Mouse (Mus musculus): Measurements from ENCODE around the gene Btbd8. TPM values are rescaled to one million over a fixed set of nuclear protein-coding genes. Genes with fewer than 3 reads are reported as not detected.

Btbd8 gene
- total RNA-seq, 4 experiments from 2014 or later = 5.1 to 11.5 (median 8.9) TPM

- no peak for DNase-seq
Measured at GRCm38 (mm10) chr5:107450299-107450698, 12.5 kb downstream of the Btbd8 start.

DNA sequence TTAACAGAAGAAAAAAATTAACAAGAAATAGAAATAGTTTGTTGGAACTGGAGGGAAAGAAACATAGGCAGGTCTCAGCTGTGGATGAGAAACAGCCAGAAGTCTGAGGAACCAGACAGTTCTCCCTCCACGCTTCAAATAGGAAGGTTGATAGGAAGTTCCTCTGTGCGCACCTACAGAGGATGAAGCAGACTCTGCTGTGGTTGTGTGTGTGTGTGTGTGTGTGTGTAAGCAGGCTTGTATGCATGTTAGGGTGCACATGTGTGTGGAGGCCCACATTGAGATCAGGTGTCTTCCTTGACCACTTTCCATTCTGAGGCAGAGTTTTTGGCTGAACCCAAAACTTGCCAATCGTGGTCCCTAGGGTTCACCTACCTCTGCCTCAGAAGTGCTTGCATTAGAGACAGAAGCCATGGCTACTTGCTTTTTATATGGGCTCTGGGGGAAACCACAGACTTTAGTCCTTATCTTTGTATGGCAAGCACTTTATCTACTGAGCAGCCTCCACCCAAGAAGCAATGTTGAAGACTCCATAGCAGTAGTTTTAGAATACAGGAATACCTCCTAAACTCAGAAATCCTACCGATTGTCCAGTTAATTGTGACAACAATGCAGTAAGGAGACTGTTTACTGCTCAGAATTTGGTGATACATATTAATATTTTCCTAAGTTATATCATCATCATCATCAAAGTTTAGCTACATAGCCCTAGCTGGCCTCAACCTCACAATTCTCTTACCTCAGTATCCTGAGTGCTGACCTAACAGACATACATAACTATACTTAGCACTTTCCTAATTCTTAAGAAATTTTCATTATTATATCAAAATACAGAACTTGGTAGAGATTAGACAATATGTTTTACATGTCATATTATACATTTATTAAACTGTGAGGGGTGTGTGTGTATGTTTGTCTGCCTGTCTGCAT, 24.6 kb downstream of the Btbd8 start:
- no peak for DNase-seq

DNA sequence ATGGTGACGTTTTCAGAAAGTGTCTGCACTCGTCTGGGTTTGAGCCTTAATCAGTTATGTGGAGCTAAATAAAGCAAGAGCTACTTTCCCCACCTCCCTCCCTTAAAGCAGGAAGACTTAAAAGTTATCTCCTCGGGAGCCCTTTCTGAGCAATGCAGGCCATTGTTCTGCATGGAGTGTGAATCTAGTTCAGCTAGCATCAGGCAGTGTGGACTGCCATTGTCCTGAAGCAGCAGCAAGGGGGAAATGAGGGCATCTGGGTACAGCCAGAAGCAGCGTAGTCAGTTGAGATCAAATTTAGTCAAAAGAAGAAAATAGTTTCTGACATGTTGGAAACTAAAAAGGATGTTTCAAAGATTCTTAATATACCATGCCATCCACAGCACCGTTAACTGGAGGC, 28.7 kb downstream of the Btbd8 start:
- DNase-seq = no peak

DNA sequence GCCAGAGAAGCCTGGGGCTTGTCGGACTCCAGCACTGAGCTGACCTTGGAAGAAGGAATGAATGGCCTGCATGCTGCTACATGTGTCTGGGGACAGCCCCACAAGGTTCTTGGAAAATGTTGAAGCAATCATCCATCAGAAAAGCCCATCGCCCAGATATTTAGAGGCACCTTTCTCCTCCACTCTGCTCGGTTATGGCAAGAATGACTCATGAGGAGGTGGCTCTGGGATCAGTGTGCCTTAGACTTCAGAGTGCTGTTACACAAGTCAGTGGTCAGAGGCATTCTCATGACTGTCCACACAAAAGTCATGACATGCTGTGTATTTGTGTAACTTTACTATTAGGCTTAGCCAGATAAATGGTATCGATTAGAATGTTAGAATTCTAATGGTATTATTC, 29.3 kb downstream of the Btbd8 start:
- no peak for DNase-seq

- DNase-seq = no peak
Measured at GRCm38 (mm10) chr5:107470600-107471329, 33.0 kb downstream of the Btbd8 start.

DNA sequence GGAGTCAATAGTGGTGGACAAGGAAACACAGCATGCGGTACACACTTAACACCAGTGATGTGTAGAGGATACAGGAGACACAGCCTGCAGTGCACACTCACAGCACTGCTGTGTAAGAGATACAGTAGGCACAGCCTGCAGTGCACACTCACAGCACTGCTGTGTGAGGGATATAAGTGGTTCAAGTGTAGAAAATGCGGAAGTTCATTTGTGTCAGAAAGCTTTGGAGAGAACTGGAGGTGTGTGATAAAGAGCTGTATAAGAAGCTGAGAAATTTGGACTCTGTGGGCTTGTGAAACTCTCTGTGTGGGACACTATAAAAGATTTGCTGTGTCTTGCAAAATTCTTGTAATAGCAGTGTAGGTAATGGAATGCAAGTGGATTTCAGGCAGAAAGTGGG, 42.4 kb downstream of the Btbd8 start:
- no peak for DNase-seq

- no peak for DNase-seq
Measured at GRCm38 (mm10) chr5:107488996-107489395, 51.2 kb downstream of the Btbd8 start.

DNA sequence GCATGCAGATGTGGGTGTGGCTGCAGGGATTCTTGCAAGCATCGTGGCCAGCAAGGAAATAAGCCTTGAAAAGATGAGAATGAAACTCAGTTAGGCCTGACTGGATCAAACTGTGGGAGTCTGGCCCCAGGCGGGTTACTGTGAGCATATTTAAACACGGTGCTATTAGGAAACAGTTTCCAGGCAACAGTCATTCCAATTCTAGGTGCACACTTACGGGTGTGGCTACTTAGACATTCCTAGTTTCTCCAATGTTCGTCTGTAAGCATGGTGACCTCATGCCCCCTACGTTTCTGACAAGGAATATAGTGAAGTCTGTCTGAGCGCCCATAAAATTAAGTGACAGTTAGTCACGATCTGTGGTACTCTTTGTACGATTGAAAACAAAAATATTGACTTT, 53.2 kb downstream of the Btbd8 start:
- no peak for DNase-seq

- DNase-seq = no peak
Measured at GRCm38 (mm10) chr5:107492471-107492870, 54.7 kb downstream of the Btbd8 start.

DNA sequence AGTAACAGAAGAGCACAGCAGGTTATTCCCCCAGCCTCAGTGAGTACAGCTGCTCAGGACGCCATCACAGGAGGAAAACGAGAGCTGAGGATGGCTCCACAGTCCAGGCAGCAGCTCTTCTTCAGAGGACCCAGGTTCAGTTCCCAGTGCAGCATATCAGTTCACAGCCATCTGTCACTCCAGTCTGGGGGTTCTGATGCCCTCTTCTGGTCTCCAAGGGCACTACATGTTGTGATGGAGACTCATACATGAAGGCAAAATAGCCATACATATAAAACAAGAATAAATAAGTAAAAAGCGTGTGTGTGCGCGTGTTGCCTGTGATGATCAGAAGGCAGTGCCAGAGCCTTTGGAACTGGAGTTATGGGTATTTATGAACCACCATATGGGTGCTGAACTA, 57.0 kb downstream of the Btbd8 start:
- DNase-seq = no peak

DNA sequence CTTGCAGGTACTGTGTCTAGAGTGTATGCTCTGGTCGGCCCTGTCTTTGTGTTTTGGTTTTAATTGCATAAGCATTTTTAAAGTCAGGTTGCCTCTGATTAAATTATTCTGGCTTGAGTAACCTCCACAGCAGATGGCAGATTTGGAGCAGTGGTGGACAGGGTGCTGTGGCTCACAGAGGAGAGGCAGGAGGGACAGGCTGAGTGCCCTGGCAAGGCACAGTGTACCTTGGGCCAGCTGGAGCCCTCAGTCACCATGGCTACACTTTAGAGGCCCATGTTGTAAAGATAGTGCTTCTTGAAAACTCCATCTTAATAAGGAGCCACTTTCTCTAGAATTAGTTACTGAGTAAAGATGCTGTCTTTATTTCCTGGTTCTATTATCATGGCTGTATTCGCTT, 58.2 kb downstream of the Btbd8 start:
- no peak for DNase-seq

- no peak for DNase-seq
Measured at GRCm38 (mm10) chr5:107497519-107498501, 60.0 kb downstream of the Btbd8 start.

DNA sequence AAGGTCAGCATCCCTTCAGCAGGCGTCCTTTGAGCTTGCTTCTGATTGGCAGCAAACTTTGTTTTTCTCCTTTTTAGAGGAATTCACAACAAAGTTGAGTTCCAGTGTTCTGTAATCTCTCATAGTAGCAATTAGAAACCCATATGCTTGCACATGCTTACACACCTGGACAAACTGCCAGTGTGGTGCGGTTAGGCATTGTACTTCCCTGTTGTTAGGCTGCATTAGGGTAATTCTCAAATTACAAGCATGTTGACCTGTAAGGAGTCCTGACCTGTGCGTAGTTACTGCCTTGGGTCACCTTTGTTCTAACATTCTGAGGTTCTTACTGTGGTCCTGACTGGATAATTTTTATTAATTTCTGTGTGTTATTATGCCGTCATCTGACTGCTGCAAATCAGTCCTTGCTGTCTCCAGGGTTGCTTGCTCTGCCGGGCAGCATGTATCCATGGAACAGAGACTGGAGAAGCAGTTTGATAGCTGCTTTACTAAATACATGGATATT, 61.1 kb downstream of the Btbd8 start:
- no peak for DNase-seq

GRCm38 (mm10) chr5:107499891-107500535, 62.2 kb downstream of the Btbd8 start:
- no peak for DNase-seq

DNA sequence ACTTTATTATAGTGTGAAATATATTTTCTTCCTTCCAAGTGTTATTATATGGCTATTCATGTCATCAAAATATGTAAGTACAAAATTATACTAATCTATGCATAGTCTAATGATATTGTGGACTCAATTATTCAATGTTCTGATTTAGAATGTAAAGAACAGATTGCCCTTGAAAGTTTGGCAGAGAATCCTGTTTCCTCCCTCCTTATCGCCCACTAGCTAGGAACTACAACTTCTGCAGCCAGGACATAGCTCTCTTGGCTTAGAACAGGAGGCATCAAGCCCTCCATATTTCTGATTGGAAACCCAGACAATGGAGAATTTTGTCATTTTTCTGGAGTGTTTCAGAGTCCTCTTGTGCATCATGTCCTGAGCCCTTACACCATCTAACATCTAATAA, 62.9 kb downstream of the Btbd8 start:
- DNase-seq = no peak

DNA sequence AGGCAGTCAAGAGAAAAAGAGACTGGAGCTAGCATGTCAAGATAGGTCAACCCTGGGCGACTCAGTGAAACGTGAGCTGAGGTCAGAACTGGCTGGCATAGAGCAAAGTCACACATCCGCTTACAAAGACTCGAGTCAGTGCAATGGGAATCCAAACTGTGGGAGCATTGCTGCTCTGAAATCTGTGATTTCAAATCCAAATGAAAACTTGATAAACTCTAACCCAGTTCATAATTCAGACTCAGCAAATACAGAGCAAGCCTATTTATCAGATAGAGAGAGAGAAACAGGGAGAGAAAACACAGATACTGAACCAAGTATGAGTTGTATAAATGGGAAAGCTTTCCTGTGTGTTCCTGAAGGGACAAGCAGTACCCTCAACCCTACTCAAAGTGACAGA, 69.5 kb downstream of the Btbd8 start, which contains the start of gene Gm42669:
Gm42669 (plus strand) TSS at position 301 of the 400 bp plus-strand sequence.
- no peak for DNase-seq

- no peak for DNase-seq
Measured at GRCm38 (mm10) chr5:107510503-107510902, 72.7 kb downstream of the Btbd8 start.

DNA sequence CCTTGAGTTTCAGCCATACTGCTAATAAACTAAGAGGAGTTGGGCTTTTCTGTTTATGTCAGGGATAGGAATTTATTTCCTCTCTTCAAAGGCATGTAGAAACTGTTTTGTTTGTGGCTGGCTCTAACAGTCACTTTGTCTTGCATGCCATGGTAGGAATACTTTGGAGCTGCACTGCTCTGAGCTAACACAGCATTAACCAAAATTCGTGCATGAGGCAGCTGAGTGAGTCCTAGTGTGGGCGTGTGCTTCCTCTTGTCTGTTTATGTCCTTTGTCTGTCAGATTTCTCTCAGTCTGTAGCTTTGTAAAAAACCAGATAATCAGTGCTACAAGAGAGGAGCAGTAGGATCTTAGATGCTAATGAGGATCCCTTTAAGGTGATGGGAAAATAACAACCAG, 73.5 kb downstream of the Btbd8 start:
- no peak for DNase-seq

GRCm38 (mm10) chr5:107513583-107513982, 75.8 kb downstream of the Btbd8 start:
- peak; percentile 12 for DNase-seq

DNA sequence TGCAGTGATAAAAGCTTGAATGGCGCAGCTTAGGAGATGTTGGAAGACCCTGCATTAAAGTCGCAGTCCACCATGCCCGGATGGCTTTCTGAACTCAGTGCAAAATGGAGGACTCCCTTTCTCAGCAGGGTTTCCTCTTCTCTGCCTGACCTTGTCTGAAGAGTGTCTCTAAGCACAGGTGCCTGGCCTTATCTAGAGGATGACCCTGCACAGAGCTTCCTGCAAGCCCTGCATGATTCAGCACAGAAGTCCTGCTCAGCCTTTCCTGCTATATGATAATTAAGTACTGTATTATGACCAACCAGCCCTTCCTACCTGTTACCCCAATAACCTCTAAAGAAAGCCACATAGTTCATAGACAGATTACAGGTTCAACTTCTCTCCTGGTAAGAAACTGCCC, 77.7 kb downstream of the Btbd8 start:
- no peak for DNase-seq

DNA sequence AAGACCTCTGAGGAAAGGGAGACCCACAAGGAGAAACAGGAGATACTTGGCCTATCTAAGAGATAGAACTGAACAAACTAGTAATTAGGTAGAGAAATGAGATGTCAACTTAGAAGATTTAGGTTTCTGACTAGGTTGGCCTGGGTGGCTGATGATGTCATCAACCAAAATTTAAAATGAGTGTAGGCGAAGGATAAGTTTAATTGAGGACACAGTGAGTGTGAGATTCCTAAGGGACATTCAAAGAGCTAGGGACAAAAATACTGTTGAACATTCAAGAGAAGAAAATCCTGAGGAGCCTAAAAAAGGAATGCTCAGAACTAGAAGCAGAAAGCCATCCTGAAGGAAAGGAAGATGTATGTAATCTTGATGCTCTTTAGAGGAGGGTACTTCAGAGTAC, 78.3 kb downstream of the Btbd8 start:
- no peak for DNase-seq

- DNase-seq = no peak
Measured at GRCm38 (mm10) chr5:107518602-107519001, 80.8 kb downstream of the Btbd8 start.

Measured in adrenal gland, adult 8-10 months (tissue).